Mouse (Mus musculus) bone marrow macrophage, adult 2 months (primary cell): ENCODE measurements around the gene Ints5. TPM values are rescaled to one million over a fixed set of nuclear protein-coding genes. Genes with fewer than 3 reads are reported as not detected.

Experiments
- H3K27ac ChIP-seq: 2 replicates; pipeline ENCODE4 v1.5.1; 2012; ENCODE audit warnings: low read depth, low read length; ENCODE audit not compliant: insufficient read depth
- H3K4me1 ChIP-seq: 2 replicates; pipeline ENCODE4 v1.6.1; 2012; ENCODE audit warnings: low read length; ENCODE audit not compliant: control insufficient read depth, insufficient read depth
- H3K4me3 ChIP-seq: 2 replicates; pipeline ENCODE4 v1.5.1; 2012; ENCODE audit warnings: mild to moderate bottlenecking, low read length, moderate library complexity; ENCODE audit not compliant: insufficient read depth
- CTCF ChIP-seq: IDR thresholded peaks from 2 replicates; pipeline ENCODE4 v1.5.1; 2012; ENCODE audit warnings: low read depth, mild to moderate bottlenecking, low read length, moderate library complexity
- POLR2A ChIP-seq: IDR thresholded peaks from 2 replicates; pipeline ENCODE4 v1.6.1; 2012; ENCODE audit warnings: mild to moderate bottlenecking, low read depth, low read length, borderline replicate concordance
- polyA plus RNA-seq: library from polyadenylated mRNA; stranded (reverse); fragments of >200 nt; gene quantifications from 2 replicates; pipeline ENCODE4 v1.2.4, GENCODE M21; 2012; ENCODE audit not compliant: missing spikeins, insufficient read depth, insufficient read length

Gene Ints5
- polyA plus RNA-seq, result 11.5 and 11.8 TPM in 2 replicates

- Histone ChIP-seq H3K4me3 (peak within 1 kb of the TSS; percentile 98), H3K27ac (peak within 1 kb of the TSS; percentile 64), H3K4me1 (peaks cover 6% of the 10 kb centered on the region; the same call in 1 of the 2 replicates)
- TF ChIP-seq POLR2A (no peak; the same call in 1 of the 2 replicates), CTCF (no peak)
Measured at GRCm38 (mm10) chr19:8892829-8893766, at the start of gene Ints5. Gene Ints5, plus strand, starts transcription at chr19:8893005.

GRCm38 (mm10) chr19:8844371-8845129 is 48.3 kb upstream of the Ints5 start:
- TF ChIP-seq CTCF, result peak; percentile 28; the same call in 1 of the 2 replicates
- TF ChIP-seq POLR2A, result no peak
- peak overlapping the region; percentile 7; the same call in 1 of the 2 replicates for H3K4me3 ChIP-seq
- H3K4me1 ChIP-seq, result peaks cover 39% of the 10 kb centered on the region
- H3K27ac ChIP-seq, result peak overlapping the region; percentile 44

GRCm38 (mm10) chr19:8848356-8848755 is 44.4 kb upstream of the Ints5 start:
- peaks cover 24% of the 10 kb centered on the region for H3K4me1 ChIP-seq
- H3K27ac ChIP-seq, result no peak overlapping the region
- H3K4me3 ChIP-seq, result no peak overlapping the region
- TF ChIP-seq POLR2A (no peak), CTCF (no peak)

GRCm38 (mm10) chr19:8850402-8850901 is 42.4 kb upstream of the Ints5 start, which contains the start of gene Lrrn4cl:
Gene Lrrn4cl, plus strand, starts transcription at chr19:8850768.
- H3K4me1 ChIP-seq, result peaks cover 10% of the 10 kb centered on the region
- no peak within 1 kb of the TSS for H3K27ac ChIP-seq
- H3K4me3 ChIP-seq, result no peak within 1 kb of the TSS
- TF ChIP-seq POLR2A, result no peak
- TF ChIP-seq CTCF, result no peak

- peaks cover 15% of the 10 kb centered on the region for H3K4me1 ChIP-seq
- no peak for TF ChIP-seq POLR2A
- no peak for TF ChIP-seq CTCF
- H3K4me3 ChIP-seq, result no peak overlapping the region
- no peak overlapping the region for H3K27ac ChIP-seq
Measured at GRCm38 (mm10) chr19:8851639-8852038, 41.2 kb upstream of the Ints5 start.

- no peak overlapping the region for H3K4me3 ChIP-seq
- H3K4me1 ChIP-seq, result peaks cover 15% of the 10 kb centered on the region
- no peak overlapping the region for H3K27ac ChIP-seq
- TF ChIP-seq CTCF, result no peak
- TF ChIP-seq POLR2A, result no peak
Measured at GRCm38 (mm10) chr19:8852236-8852928, 40.4 kb upstream of the Ints5 start.

GRCm38 (mm10) chr19:8853117-8853516 is 39.7 kb upstream of the Ints5 start:
- TF ChIP-seq CTCF (no peak), POLR2A (no peak)
- Histone ChIP-seq H3K4me3 (no peak overlapping the region), H3K27ac (no peak overlapping the region), H3K4me1 (peaks cover 15% of the 10 kb centered on the region)

GRCm38 (mm10) chr19:8857689-8858088 is 35.1 kb upstream of the Ints5 start:
- H3K4me1 ChIP-seq, result peaks cover 5% of the 10 kb centered on the region
- H3K4me3 ChIP-seq, result no peak overlapping the region
- TF ChIP-seq POLR2A, result no peak
- TF ChIP-seq CTCF, result peak; percentile 32; the same call in 1 of the 2 replicates
- no peak overlapping the region for H3K27ac ChIP-seq

GRCm38 (mm10) chr19:8859018-8859417 is 33.8 kb upstream of the Ints5 start:
- Histone ChIP-seq H3K4me1 (peaks cover 7% of the 10 kb centered on the region), H3K27ac (no peak overlapping the region), H3K4me3 (no peak overlapping the region)
- TF ChIP-seq POLR2A (no peak), CTCF (no peak)
